Mouse (Mus musculus) testis, adult 2 months (tissue): ENCODE measurements around the gene Gbp8. TPM values are rescaled to one million over a fixed set of nuclear protein-coding genes. Genes with fewer than 3 reads are reported as not detected.
"Not testable (repeated sequence)": the region's sequence is repeated elsewhere in the genome, so short reads cannot be mapped to it uniquely, and the experiment has no call there.

ENCODE experiments used
- H3K27ac ChIP-seq: fragments of 200-500 bp; 2 replicates; pipeline ENCODE4 v1.5.1; 2012; ENCODE audit warnings: low read depth, low read length; ENCODE audit not compliant: control insufficient read depth, insufficient read depth
- H3K27me3 ChIP-seq: fragments of 200-500 bp; 2 replicates; pipeline ENCODE4 v1.6.1; 2012; ENCODE audit warnings: mild to moderate bottlenecking, low read length, moderate library complexity; ENCODE audit not compliant: control insufficient read depth, insufficient read depth
- H3K36me3 ChIP-seq: fragments of 200-500 bp; 2 replicates; pipeline ENCODE4 v1.6.1; 2012; ENCODE audit warnings: mild to moderate bottlenecking, low read length; ENCODE audit not compliant: control insufficient read depth, insufficient read depth
- H3K4me1 ChIP-seq: fragments of 200-500 bp; 2 replicates; pipeline ENCODE4 v1.6.1; 2012; ENCODE audit warnings: low read length; ENCODE audit not compliant: control insufficient read depth, insufficient read depth
- H3K4me3 ChIP-seq: fragments of 200-500 bp; 2 replicates; pipeline ENCODE4 v1.5.1; 2012; ENCODE audit warnings: low read depth, mild to moderate bottlenecking, low read length, moderate library complexity, mixed read lengths; ENCODE audit not compliant: control insufficient read depth
- CTCF ChIP-seq: fragments of 200-500 bp; IDR thresholded peaks from 2 replicates; pipeline ENCODE4 v1.5.1; 2012; ENCODE audit warnings: low read depth, mild to moderate bottlenecking, inconsistent platforms, low read length, moderate library complexity; ENCODE audit not compliant: control insufficient read depth, insufficient read depth, insufficient replicate concordance
- POLR2A ChIP-seq: fragments of 200-500 bp; IDR thresholded peaks from 2 replicates; pipeline ENCODE4 v1.6.1; 2012; ENCODE audit warnings: low read depth, mild to moderate bottlenecking, inconsistent platforms, low read length, moderate library complexity; ENCODE audit not compliant: control insufficient read depth
- polyA plus RNA-seq: library from polyadenylated mRNA; depleted of rRNA; stranded (reverse); fragments of >200 nt; gene quantifications from 2 replicates; pipeline ENCODE4 v1.2.3, GENCODE M21; 2012

Gene Gbp8
- polyA plus RNA-seq, 1 experiment: 0.32 TPM

- H3K36me3 ChIP-seq: no peaks in the 10 kb centered on the region
- TF ChIP-seq POLR2A (no peak), CTCF (no peak)
- no peak overlapping the region for H3K4me3 ChIP-seq
- no peaks in the 10 kb centered on the region for H3K4me1 ChIP-seq
- H3K27ac ChIP-seq: no peak overlapping the region
- no peaks in the 10 kb centered on the region for H3K27me3 ChIP-seq
Observed at GRCm38 (mm10) chr5:105081900-105082299, 57.4 kb downstream of the Gbp8 start.

GRCm38 (mm10) chr5:105068356-105068755 lies 71.0 kb downstream of the Gbp8 start:
- H3K36me3 ChIP-seq, H3K27ac ChIP-seq, H3K4me1 ChIP-seq, H3K4me3 ChIP-seq, H3K27me3 ChIP-seq: not testable (repeated sequence)

- not testable (repeated sequence) for H3K27ac ChIP-seq, H3K36me3 ChIP-seq, H3K27me3 ChIP-seq, H3K4me3 ChIP-seq, H3K4me1 ChIP-seq
Observed at GRCm38 (mm10) chr5:105064443-105064842, 74.9 kb downstream of the Gbp8 start.

GRCm38 (mm10) chr5:105063321-105063720 lies 76.0 kb downstream of the Gbp8 start:
- H3K4me1 ChIP-seq: no peaks in the 10 kb centered on the region
- no peak for TF ChIP-seq CTCF
- TF ChIP-seq POLR2A: no peak

GRCm38 (mm10) chr5:105062403-105062802 lies 76.9 kb downstream of the Gbp8 start:
- H3K4me3 ChIP-seq, H3K27me3 ChIP-seq, H3K36me3 ChIP-seq, H3K27ac ChIP-seq, H3K4me1 ChIP-seq: not testable (repeated sequence)

More at GRCm38 (mm10) chr5:105063321-105063720, 76.0 kb downstream of the Gbp8 start:
- no peak overlapping the region for H3K4me3 ChIP-seq
- H3K27me3 ChIP-seq: no peaks in the 10 kb centered on the region
- no peak overlapping the region for H3K27ac ChIP-seq
- no peaks in the 10 kb centered on the region for H3K36me3 ChIP-seq

- TF ChIP-seq CTCF: no peak
- TF ChIP-seq POLR2A: no peak
- H3K36me3 ChIP-seq: no peaks in the 10 kb centered on the region
- no peaks in the 10 kb centered on the region for H3K4me1 ChIP-seq
- no peaks in the 10 kb centered on the region for H3K27me3 ChIP-seq
- no peak overlapping the region for H3K4me3 ChIP-seq
- no peak overlapping the region for H3K27ac ChIP-seq
Observed at GRCm38 (mm10) chr5:105060224-105060623, 79.1 kb downstream of the Gbp8 start.

- no peak overlapping the region for H3K4me3 ChIP-seq
- no peak overlapping the region for H3K27ac ChIP-seq
- H3K36me3 ChIP-seq: no peaks in the 10 kb centered on the region
- no peak for TF ChIP-seq CTCF
- TF ChIP-seq POLR2A: no peak
- no peaks in the 10 kb centered on the region for H3K27me3 ChIP-seq
- no peaks in the 10 kb centered on the region for H3K4me1 ChIP-seq
Observed at GRCm38 (mm10) chr5:105055279-105055678, 84.1 kb downstream of the Gbp8 start.

- H3K4me3 ChIP-seq, H3K27ac ChIP-seq, H3K27me3 ChIP-seq, H3K4me1 ChIP-seq, H3K36me3 ChIP-seq: not testable (repeated sequence)
Observed at GRCm38 (mm10) chr5:105053471-105054169, 85.7 kb downstream of the Gbp8 start.
